Mouse (Mus musculus): ENCODE results near the gene Gng7. TPM values are rescaled to one million over a fixed set of nuclear protein-coding genes. Genes with fewer than 3 reads are reported as not detected.

Gng7 gene
- total RNA-seq, 1 experiment from 2014 or later, result not detected

DNA sequence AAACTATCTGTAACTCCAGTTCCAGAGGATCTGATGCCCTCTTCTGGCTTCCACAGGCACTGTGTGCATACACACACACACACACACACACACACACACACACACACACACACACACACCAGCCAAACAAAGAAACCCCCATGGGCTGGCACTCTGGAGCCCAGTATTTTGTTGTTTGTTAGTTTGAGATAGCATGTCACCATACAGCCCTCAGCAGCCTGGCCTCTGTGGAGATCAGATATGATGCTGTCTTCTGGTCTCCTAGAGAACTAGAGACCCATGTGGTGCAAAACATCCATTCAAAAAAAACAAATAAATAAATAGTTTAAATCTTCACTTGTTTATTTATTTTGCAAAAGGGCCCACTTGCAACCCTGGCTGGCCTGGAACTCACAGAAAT, 13.5 kb upstream of the Gng7 start:
- no peak for ATAC-seq (replicated peaks; ENCODE audit: insufficient number of reproducible peaks, low FRiP score, low TSS enrichment, poor library complexity, severe bottlenecking)

DNA sequence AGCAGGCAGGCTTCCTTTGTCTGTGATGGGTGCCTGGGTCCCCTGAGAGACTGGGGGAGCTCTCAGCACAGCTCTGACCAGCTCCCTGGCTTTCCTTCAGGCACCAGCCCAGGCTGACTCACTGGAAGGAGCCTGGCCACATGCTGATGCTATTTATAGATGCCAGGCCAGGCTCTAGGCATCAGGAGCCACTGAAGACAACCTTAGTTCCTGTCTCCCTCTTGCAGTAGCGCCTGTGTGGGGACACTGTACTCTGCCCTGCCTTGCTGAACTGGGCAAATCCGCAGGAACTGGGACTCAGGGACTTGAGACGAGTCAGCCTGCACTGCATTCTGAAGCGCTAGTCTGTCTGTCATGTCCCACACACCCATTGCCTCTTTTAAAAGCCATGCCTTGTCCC, 12.6 kb upstream of the Gng7 start:
- no peak for ATAC-seq (replicated peaks; ENCODE audit: insufficient number of reproducible peaks, low FRiP score, low TSS enrichment, poor library complexity, severe bottlenecking)

DNA sequence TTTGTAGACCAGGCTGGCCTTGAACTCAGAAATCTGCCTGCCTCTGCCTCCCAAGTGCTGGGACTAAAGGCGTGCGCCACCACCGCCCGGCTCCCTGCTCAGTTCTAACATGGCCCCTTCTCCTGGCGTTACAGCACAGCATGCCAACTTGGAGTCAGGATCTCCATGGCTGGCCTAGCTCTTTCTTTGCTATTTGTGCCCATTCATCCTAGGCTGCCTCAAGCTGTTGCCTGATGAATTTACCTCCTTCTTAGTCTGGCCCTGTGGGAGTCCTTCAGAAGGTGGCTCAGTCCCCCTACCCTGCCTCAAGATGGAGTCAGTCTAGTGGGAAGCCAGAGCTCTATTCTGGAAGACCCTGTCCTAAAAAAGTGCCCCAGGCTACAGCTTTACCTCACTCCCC, 12.1 kb upstream of the Gng7 start:
- ATAC-seq (replicated peaks; ENCODE audit: insufficient number of reproducible peaks, low FRiP score, low TSS enrichment, poor library complexity, severe bottlenecking), result no peak

DNA sequence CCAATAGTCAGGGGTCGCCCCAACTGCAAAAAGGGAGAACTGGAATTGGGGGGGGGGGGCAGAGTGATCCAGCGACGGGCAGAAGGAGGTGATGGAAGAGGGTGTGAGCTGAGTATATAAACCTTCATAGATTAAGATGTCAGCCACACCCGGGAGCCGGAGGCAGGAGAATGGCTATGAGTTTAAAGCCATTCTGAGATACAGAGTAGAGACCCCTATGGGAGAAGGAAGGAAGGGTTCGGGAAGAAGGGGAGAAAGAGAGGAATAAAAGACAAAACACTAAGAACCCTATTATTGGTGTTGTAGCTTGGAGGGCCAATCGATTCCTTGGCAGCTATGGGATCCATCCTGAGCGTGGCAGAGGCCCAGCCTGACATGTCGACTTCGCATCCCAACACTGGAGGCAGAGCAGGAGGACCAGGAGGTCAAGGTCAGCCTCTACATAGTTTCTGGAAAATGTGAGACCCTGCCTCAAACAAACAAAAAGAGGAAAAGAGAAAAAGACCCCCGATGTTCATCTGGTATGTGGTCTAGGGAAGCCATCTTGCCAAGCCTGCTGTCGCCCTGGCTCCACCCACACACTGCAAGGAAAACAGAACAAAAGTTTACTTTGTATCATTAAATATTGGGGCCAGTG, 11.0 kb upstream of the Gng7 start, which contains the start of gene Diras1:
Gene Diras1 (minus strand): TSS at position 24 of the 637 bp plus-strand sequence.
- no peak for ATAC-seq (replicated peaks; ENCODE audit: insufficient number of reproducible peaks, low FRiP score, low TSS enrichment, poor library complexity, severe bottlenecking)

DNA sequence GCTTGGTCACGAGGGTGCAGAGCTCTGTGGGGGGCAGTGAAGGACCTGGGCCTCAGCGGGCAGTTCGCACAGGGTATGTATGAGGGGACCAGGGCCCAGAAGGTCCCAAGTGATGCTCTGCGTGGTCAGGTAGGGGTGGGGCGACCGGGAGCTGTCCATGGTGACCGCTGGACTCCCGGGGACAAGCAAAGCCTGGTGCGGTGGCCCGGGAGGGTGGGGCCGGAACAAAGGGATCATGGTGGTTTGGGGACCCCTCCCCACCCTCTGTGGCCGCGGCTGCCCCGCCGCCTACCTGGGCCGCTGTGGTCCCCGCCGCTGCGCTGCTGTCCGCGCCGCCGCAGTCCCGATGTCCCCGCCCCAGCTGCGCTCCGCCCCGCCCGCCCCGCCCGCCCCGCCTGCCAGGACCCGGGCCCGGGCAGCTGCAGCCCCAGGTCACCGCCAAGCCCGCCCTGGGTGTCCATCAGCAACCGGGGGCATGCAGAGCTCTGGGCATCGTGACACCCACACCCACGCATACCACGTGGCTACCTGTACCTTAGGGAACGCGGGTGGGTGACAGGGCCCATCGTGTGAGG, 10.4 kb upstream of the Gng7 start:
- ATAC-seq (replicated peaks; ENCODE audit: insufficient number of reproducible peaks, low FRiP score, low TSS enrichment, poor library complexity, severe bottlenecking), result no peak

DNA sequence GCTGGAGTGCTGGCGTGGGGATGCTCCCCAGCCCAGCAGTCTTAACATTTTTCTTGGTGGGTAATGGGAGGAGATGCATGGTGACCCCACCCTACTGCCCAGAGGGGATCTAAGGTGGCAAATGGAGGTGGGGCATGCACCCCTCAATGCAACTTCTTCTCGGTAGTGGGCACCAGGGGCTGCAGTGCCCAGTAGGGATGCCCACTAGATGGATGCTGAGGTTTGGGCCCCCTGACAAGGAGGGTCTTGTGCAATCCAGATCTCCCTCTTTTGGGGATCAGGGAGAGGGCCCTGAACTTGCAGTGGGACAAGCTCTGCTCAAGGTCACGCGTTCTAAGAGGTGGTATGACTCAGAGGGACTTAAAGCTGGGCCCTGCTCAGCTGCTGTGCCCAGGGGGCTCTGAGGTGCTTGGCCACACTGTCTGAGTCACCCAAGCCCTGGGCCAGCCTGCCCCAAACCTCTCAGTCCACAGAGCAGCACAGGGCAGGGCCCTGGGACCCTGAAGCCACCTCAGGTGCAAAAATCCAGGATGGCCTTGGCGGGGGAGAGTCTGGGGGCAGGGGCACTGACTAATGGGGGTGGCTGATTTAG, 9.7 kb upstream of the Gng7 start:
- no peak for ATAC-seq (replicated peaks; ENCODE audit: insufficient number of reproducible peaks, low FRiP score, low TSS enrichment, poor library complexity, severe bottlenecking)

DNA sequence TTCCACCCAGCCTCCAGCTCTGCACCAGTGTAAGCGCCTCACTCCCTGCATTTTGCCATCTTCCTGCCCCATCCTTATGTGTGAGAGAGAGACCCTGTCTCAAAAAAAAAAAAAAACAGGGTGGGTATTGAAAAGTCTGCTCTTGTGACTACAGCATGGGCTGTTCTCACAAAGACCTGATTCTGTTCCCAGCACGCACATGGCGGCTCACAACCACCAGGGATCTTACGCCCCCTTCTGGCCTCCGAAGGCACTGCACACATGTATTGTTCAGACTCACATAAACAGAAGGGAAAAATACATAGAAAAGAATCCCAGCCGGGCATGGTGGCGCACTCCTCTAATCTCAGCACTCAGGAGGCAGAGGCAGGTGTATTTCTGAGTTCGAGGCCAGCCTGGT, 8.0 kb upstream of the Gng7 start:
- ATAC-seq (replicated peaks; ENCODE audit: insufficient number of reproducible peaks, low FRiP score, low TSS enrichment, poor library complexity, severe bottlenecking), result no peak

DNA sequence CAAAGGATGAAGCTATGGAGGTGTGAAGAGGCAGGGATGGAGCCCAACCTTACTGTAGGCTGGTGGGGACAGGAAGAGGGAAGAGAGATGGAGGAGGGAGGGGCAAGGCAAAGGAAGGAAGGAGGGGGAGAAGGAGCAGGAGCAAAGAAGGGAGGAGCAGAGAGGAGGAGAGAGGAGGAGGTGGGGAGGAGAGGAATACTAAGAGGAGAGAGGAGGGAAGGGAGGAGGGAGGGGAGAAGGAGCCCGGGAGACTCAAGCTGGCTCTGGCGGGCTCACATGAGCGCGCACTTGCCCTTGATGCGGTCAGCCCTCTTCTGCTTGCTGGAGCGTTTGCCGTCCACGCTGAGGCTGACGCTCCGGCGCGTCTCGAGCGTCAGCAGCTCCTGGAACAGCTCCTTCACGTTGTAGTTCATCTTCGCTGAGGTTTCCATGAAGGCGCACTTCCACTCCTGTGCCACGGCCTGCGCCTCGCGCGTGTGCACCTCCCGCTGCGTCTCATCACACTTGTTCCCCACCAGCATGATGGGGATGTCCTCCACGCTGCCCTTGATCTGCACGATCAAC, 6.9 kb upstream of the Gng7 start:
- ATAC-seq (replicated peaks; ENCODE audit: insufficient number of reproducible peaks, low FRiP score, low TSS enrichment, poor library complexity, severe bottlenecking), result no peak

DNA sequence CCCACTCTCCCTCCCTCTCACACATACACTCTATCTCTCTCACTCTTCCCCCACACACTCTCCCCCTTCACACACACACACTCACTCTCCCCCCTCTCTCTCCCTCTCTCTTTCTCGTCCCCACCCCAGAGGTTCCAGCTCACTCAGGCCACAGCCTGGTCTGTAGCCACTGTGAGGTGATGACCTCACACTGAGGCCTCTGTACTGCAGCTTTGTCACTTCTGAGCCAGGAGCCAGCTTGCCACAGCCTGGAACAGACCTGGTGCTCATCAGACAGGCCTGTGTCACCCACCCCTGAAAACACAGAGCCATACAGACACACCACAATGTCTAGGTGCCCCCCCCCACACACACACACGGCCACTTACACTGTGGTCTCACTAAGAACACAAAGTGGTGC, 5.5 kb upstream of the Gng7 start:
- no peak for ATAC-seq (replicated peaks; ENCODE audit: insufficient number of reproducible peaks, low FRiP score, low TSS enrichment, poor library complexity, severe bottlenecking)

DNA sequence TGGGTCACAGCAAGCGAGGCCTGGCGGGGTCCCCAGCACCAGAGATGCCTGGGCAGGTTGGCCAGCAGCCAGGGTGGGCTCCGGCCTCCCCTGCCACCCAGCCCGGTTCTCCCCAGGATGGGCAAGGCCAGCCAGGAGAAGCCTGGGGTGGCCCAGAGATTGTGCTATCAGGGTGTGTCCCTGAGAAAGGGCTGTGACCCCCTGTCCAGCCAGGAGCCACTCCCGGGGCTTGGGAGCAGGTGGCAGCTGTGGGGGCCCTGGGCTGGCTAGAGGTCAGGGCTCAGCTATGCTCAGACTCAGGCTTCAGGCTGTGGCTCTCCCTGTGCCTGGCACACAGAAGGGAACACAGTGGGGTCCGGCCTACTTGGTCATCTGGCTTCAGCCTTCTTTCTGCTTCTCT, 4.9 kb upstream of the Gng7 start:
- ATAC-seq (replicated peaks; ENCODE audit: insufficient number of reproducible peaks, low FRiP score, low TSS enrichment, poor library complexity, severe bottlenecking), result no peak

DNA sequence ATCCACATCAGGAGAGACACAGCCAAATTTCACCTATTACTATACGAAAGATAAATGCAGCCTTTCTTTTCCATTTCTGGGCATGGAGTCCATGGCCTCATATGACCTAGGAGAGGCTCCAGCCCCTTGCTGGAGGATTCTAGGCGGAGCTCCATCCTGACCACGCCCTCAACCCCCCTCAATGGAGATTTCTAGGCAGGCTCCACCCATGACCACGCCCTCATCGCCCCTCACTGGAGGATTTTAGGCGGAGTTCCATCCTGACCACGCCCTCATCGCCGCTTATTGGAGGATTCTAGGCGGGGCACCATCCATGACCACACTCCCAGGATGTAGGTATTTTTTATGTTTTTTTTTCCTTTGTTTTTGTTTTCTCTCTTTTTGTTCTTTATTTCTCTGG, 3.6 kb upstream of the Gng7 start:
- no peak for ATAC-seq (replicated peaks; ENCODE audit: insufficient number of reproducible peaks, low FRiP score, low TSS enrichment, poor library complexity, severe bottlenecking)

DNA sequence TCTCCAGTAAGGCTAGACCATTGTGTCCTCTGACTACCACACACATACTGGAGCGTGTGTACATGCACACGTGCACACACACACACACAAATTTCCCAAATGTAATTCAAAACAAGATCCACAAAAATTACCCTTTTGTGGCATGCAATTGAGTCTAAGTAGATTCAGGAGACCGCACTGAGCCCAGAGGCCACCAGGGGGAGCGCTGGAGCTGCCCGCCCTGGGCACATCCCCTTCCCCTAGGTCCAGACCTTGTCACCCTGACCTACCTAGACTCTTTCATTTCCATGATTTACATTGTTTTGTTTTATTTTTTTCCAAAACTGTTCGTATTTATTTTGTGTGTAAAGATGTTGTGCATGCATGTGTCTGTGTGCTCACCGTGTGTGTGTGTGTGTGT, 1.9 kb upstream of the Gng7 start:
- no peak; the same call in 1 of the 2 replicates for ATAC-seq (replicated peaks; ENCODE audit: insufficient number of reproducible peaks, low FRiP score, low TSS enrichment, poor library complexity, severe bottlenecking)

DNA sequence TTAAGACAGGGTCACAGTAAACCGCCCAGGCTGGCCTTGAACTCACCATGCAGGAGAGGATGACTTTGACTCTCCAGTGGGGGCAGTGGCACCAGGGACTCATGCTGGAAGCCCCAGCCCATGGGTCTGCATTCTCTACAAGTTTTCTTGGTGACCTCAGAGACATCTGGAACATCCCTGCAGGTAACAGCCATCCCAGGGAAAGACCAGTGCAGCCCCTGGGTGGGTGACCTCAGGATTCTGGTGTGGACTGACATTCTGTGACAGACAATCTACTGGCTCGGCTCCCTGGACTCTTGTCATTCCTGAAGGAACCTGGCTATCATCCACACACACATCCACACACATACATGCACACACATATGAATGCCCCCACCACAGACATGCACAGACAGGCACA, 921 bp upstream of the Gng7 start:
- ATAC-seq (replicated peaks; ENCODE audit: insufficient number of reproducible peaks, low FRiP score, low TSS enrichment, poor library complexity, severe bottlenecking), result no peak

DNA sequence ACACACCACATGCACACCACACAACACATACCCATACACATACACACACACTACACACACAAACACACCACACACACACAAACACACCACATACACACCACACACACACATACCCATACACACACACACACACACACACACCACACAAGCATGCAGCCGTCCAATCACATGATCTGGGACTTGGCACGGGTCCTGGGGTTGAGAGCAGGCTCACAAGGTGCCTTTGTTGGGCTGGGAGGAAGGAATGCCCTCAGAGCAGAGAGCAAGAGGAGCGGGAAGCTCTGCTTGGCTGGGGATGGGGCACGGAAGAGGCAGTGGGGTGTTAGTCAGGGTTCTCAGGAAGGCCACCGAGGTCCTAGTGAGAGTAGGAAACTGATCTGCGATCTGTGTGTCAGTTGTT, 3.9 kb downstream of the Gng7 start:
- no peak for ATAC-seq (replicated peaks; ENCODE audit: insufficient number of reproducible peaks, low FRiP score, low TSS enrichment, poor library complexity, severe bottlenecking)

DNA sequence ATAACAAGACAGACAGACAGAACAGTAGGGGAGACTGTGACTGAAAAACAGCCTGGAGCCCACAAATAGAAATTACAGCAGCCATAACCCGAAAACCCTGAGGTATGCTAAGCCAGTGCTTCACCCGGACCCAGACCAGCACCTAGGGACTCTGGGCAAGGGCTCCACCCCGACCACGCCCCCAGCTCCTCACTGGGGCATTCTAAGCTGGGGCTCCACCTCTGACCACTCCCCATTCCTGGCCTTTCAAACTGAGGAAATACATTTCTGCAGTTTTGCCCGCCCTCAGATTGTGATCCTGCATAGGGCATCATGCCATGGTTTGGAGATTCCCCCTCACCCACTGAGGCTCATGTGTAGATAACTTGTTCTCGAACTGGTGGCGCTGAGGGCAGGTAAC, 7.5 kb downstream of the Gng7 start:
- ATAC-seq (replicated peaks; ENCODE audit: insufficient number of reproducible peaks, low FRiP score, low TSS enrichment, poor library complexity, severe bottlenecking), result no peak

DNA sequence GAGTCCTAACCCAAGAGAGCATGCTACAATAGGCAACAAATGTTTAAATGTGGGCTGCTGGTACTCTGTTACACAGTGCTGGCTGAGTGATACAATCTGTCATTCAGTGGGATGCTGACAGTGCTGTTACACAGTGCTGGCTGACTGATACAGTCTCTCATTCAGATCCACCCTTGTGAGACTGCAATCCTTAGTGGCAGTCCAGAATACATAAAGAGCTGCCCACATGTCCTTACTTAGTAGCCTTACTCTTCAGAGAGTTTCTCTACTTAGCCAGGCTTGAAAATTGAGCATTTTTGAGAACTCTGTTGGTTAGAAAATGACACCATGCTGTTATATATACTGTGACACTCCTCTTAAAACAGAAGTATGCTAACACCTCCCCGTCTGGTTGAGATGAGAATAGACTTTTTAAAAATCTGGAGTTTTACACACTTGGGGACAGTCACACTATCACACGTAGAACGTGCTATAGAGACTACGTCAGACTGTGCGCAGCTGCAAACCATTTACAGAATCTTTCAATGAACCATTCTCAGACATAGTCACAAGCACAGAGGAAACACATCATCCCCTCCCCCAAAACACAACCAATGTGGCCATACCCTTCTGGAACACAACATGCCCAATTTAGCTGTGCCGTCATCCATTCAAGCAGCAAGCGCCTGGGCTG, 8.6 kb downstream of the Gng7 start:
- ATAC-seq (replicated peaks; ENCODE audit: insufficient number of reproducible peaks, low FRiP score, low TSS enrichment, poor library complexity, severe bottlenecking), result no peak

DNA sequence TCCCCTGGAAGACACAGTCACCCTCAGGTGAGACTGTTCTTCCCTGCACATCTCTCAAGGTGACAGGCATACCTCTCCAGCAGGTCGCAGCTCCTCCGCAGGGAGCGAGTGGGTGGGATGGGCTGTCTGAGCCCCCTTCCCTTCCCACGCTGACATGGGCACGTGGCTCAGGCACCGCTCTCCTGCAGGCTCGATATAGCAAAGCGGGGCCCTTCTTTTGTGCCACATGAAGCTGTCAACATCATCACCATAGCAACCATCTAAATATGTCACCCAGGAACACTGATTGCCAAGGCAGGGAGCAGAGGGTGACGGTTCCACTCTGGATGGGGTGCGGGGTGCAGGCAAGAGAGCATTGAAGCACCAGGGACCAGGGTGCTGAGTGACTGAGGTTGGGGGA, 13.6 kb downstream of the Gng7 start:
- ATAC-seq (replicated peaks; ENCODE audit: insufficient number of reproducible peaks, low FRiP score, low TSS enrichment, poor library complexity, severe bottlenecking), result no peak

DNA sequence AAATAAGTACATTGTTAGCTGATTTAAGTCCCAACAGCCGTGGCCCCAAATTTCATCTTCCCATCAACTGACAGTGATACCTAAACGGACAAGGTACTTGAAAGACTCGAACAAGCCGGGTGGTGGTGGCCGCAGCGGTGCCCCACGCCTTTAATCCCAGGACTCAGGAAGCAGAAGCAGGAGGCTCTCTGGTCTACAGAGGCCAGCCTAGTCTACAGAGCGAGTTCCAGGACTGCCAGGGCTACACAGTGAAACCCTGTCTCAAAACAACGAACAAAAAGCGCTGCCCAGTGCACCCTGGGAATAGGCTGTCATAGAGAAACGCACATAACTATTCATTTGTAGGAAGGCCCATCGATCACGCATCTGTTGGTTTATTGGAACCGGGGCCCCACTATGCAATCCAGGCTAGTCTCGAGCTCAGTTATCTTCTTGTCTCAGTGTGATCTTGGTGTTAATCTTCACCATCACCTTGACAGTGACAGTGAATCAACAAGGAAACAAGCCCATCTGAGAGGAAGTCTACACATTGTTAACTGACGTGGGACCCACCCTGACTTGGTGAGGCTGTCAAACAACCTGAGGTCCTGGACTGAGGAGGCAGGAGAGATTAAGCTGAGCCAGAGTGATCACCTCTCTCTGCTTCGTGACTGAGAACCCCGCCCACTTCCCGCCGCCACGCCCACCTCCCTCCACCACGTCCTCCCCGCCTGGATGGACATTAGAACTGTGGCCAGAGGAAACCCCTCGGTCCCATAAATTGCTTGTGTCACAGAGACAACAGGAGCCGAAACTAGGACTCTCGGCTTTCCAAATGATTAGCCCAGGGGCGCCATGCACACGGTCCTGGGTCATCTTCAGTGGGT, 14.3 kb downstream of the Gng7 start:
- no peak for ATAC-seq (replicated peaks; ENCODE audit: insufficient number of reproducible peaks, low FRiP score, low TSS enrichment, poor library complexity, severe bottlenecking)

All from monocyte, adult 5-6 weeks (primary cell).